Mouse (Mus musculus) embryonic fibroblast, embryonic 13.5 days (primary cell): Measurements from ENCODE around the gene Cnfn. TPM values are rescaled to one million over a fixed set of nuclear protein-coding genes. Genes with fewer than 3 reads are reported as not detected.
"Not testable (repeated sequence)": the region's sequence is repeated elsewhere in the genome, so short reads cannot be mapped to it uniquely, and the experiment has no call there.

Experiments
- H3K27ac ChIP-seq: 2 replicates; pipeline ENCODE4 v1.5.1; 2012; ENCODE audit warnings: low read length, control low read depth, inconsistent platforms; ENCODE audit not compliant: insufficient read depth
- H3K4me1 ChIP-seq: 2 replicates; pipeline ENCODE4 v1.6.1; 2011; ENCODE audit warnings: low read length; ENCODE audit not compliant: control insufficient read depth, insufficient read depth
- H3K4me3 ChIP-seq: 2 replicates; pipeline ENCODE4 v1.5.1; 2011; ENCODE audit warnings: mild to moderate bottlenecking, control low read depth, low read length; ENCODE audit not compliant: insufficient read depth
- CTCF ChIP-seq: IDR thresholded peaks from 2 replicates; pipeline ENCODE4 v1.5.1; 2011; ENCODE audit warnings: mild to moderate bottlenecking, control low read depth, low read length, moderate library complexity, borderline replicate concordance; ENCODE audit not compliant: insufficient read depth
- POLR2A ChIP-seq: IDR thresholded peaks from 2 replicates; pipeline ENCODE4 v1.6.1; 2011; ENCODE audit warnings: low read depth, mild to moderate bottlenecking, control low read depth, low read length, moderate library complexity
- polyA plus RNA-seq: library from polyadenylated mRNA; stranded (reverse); fragments of >200 nt; gene quantifications from 2 replicates; pipeline ENCODE4 v1.2.4, GENCODE M21; 2011; ENCODE audit warnings: low read depth; ENCODE audit not compliant: missing spikeins, insufficient read length

Gene Cnfn
- polyA plus RNA-seq, 1 experiment, result not detected

DNA sequence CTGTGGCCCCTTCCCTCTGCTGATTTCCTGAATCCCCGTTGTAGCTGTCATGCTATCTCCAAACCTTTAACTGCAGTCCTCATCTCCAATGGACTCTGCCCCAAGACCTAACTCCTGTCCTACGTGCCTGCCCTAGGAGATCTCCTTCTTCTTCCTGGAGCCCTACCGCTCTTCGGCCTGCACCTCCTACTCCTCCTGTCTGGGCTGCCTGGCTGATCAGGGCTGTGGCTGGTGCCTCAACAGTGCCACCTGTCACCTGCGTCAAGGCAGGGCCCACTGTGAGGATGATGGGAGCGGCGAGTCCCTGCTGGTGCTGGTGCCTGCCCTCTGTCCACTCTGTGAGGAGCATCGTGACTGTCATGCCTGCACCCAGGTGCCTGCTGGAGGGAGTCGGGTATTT is 30.2 kb downstream of the Cnfn start:
- Histone ChIP-seq H3K4me1 (no peaks in the 10 kb centered on the region), H3K4me3 (no peak overlapping the region)
- no peak for TF ChIP-seq POLR2A
- TF ChIP-seq CTCF, result no peak

DNA sequence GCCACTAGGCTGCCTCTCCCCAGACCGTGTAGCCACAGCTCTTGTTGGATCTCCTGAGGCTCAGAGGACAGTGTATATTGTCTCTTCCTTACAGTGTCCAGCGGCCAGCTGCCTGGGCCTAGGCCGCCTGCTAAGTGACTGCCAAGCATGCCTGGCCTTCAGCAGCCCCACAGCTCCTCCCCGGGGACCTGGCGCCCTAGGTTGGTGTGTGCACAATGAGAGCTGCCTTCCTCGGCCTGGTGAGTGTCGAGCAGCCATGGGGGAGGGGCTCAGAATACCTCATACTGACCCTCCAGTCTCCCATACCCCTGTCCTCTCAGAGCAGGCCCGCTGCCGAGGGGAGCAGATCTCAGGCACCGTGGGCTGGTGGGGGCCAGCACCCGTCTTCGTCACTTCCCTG is 35.1 kb downstream of the Cnfn start:
- no peak overlapping the region for H3K4me3 ChIP-seq

More for the DNA sequence above, 30.2 kb downstream of the Cnfn start:
- H3K27ac ChIP-seq, result no peak overlapping the region

DNA sequence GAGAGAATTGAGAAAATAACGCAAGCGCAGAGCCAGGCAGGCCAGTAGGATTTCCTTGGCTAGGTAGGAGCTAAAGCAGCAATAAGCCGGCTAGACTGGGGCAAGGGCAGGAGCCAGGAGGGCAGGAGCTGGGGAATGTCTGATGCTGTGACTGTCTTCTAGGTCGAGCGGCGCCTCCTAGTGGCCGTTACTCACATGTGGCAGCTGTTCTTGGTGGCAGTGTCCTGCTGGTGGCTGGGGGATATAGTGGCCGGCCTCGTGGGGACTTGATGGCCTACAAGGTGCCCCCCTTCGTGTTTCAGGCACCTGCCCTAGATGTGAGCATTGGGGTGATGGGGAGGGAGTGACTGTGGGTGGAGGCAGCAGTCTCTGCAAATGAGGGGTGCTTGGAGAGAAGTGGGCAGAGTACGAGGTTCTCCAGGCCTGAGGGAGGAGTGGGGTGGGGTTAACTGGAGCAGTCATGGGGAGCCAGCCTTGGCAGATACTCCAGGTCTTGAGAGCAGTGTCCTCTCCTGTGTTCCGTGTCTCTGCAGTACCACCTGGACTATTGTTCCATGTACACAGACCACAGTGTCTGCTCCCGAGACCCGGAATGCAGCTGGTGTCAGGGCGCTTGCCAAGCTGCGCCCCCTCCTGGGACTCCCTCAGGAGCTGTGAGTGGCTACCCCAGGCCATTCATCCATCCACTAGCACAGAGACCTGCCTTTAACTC is 35.8 kb downstream of the Cnfn start:
- H3K27ac ChIP-seq, result no peak overlapping the region
- TF ChIP-seq POLR2A, result no peak
- peak; percentile 97 for TF ChIP-seq CTCF
- no peaks in the 10 kb centered on the region for H3K4me1 ChIP-seq
- H3K4me3 ChIP-seq, result no peak overlapping the region

More for the DNA sequence above, 35.1 kb downstream of the Cnfn start:
- no peak for TF ChIP-seq POLR2A
- no peak for TF ChIP-seq CTCF
- H3K4me1 ChIP-seq, result no peaks in the 10 kb centered on the region
- no peak overlapping the region for H3K27ac ChIP-seq

DNA sequence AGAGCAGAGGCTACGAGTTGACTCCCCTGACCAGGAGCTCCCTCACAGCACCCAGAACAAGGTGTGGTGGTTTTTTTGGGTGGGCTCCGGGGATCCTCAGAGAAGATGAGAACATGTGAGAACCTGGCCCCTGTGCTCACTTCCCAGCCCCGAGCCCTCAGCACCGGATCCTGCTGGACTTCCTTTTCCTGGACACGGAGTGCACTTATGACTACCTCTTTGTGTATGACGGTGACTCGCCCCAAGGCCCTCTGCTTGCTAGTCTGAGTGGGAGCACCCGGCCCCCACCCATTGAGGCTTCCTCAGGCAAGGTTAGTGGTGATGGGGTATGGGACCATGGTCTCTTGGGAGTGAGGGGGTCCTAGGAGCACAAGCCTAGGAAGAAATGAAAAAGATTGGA is 43.3 kb downstream of the Cnfn start:
- Histone ChIP-seq H3K4me1 (peaks cover 4% of the 10 kb centered on the region), H3K4me3 (no peak overlapping the region), H3K27ac (no peak overlapping the region)
- TF ChIP-seq CTCF (no peak), POLR2A (no peak)

DNA sequence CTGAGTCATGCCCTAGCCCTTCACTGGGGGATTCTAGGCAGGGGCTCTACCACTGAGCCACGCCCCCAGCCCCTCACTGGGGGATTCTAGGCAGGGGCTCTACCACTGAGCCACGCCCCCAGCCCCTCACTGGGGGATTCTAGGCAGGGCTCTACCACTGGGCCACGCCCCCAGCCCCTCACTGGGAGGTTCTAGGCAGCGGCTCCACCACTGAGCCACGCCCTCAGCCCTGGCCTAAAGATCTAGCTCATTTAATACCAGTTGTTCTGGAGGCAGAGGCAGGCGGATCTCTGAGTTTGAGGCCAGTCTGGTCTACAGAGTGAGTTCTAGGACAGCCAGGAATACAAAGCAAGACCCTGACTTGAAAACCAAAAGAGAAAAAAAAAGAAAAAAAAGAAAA is 44.1 kb downstream of the Cnfn start:
- H3K27ac ChIP-seq, H3K4me3 ChIP-seq, H3K4me1 ChIP-seq: not testable (repeated sequence)

DNA sequence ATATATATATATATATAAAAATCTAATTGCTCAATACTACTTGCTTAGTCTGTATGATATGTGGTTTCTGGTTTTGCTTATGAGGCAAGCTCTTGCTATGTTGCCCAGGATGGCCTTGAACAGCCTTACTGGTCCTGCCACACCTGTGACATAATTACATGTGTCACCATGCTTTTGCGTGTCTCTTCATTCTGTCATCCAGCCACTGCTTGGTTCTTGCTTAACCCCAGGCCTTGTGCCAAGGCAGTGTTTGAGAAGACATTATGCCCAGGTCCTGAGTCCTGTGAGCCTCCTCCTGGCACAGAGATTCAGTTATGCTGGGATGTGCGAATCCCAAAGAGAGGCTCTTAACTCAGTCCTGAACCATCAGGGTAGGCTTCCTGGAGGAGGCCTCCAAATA is 46.3 kb downstream of the Cnfn start:
- no peak for TF ChIP-seq CTCF
- no peak for TF ChIP-seq POLR2A
- Histone ChIP-seq H3K4me3 (no peak overlapping the region), H3K27ac (no peak overlapping the region), H3K4me1 (peaks cover 4% of the 10 kb centered on the region)

DNA sequence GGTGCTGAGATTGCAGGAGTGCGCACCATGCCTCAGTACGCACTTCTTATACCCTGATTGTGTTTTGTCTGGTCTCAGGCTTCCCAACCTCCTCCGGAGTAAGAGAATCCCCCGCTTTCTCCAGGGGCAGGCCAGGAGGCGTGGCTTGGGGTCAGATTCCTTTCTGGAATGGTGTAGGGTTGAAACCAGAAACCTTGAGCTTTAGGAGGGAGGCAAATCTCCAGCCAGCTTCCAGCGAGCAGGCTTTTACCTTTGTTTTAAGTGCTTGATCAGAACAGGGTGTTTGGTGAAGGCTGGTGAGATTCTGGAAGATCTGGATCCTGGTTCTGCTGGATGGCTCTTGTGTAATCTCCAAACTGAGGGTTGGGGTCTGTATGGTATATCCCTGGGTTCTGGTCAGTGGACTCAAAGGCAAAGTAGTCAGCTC is 47.5 kb downstream of the Cnfn start:
- TF ChIP-seq CTCF (no peak), POLR2A (peak; percentile 65)
- Histone ChIP-seq H3K4me1 (peaks cover 4% of the 10 kb centered on the region), H3K27ac (peak overlapping the region; percentile 92), H3K4me3 (peak overlapping the region; percentile 24; the same call in 1 of the 2 replicates)

Other genes starting within 250 kb of the Cnfn start
- gene Pou2f2, start 190.0 kb downstream of the Cnfn start, polyA plus RNA-seq, result 0.07 and 0.68 TPM in 2 replicates
- 2.3 and 2.5 TPM in 2 replicates for gene Dedd2, start 149.1 kb downstream of the Cnfn start, polyA plus RNA-seq
- 9.3 and 9.7 TPM in 2 replicates for gene Zfp526, start 148.3 kb downstream of the Cnfn start, polyA plus RNA-seq
- 70.6 and 72.5 TPM in 2 replicates for gene Gsk3a, start 131.9 kb downstream of the Cnfn start, polyA plus RNA-seq
- gene Erf, start 119.0 kb downstream of the Cnfn start, polyA plus RNA-seq, result 64.5 and 70.9 TPM in 2 replicates
- gene Cic, start 102.0 kb downstream of the Cnfn start, polyA plus RNA-seq, result 138 and 152 TPM in 2 replicates
- gene Pafah1b3, start 71.7 kb downstream of the Cnfn start, polyA plus RNA-seq, result 46.2 and 48.8 TPM in 2 replicates
- not detected in 2 replicates for gene Prr19, start 68.3 kb downstream of the Cnfn start, polyA plus RNA-seq
- not detected in 2 replicates for gene Tmem145, start 63.6 kb downstream of the Cnfn start, polyA plus RNA-seq
- gene Megf8, start 52.6 kb downstream of the Cnfn start, polyA plus RNA-seq, result 32.9 and 38.3 TPM in 2 replicates
- gene Lipe, start 29.0 kb upstream of the Cnfn start, polyA plus RNA-seq, result 4.6 and 19.4 TPM in 2 replicates
- not detected in 2 replicates for gene Cxcl17, start 43.2 kb upstream of the Cnfn start, polyA plus RNA-seq
- gene Ceacam1, start 107.9 kb upstream of the Cnfn start, polyA plus RNA-seq, result not detected in 2 replicates
- not detected in 2 replicates for gene Ceacam2, start 170.1 kb upstream of the Cnfn start, polyA plus RNA-seq
- gene Erich4, start 246.2 kb upstream of the Cnfn start, polyA plus RNA-seq, result not detected in 2 replicates
- gene Dmac2, start 249.7 kb upstream of the Cnfn start, polyA plus RNA-seq, result 8.2 and 16.7 TPM in 2 replicates